Mouse (Mus musculus): Measurements from ENCODE around the gene Fam111a.

Gene Fam111a

DNA sequence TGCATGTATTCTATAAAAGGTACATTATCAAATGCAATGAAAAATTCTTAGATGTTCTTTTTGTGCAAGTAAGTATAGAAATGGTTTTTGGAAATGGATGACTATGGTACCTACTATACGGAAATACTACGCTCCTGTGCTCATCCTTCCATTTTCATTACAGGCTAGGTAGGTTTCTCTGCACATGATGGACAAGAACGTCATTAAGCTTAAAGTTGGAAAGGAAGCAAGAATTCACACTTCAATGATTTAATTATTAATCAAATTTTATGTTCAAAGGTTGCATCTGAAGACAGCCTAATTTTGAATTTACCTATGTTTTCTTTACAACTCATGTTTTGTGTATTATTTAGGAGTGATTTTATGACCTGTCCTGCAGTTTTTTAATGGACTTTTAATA lies 88.7 kb downstream of the Fam111a start:
- DNase-seq, result no peak

DNA sequence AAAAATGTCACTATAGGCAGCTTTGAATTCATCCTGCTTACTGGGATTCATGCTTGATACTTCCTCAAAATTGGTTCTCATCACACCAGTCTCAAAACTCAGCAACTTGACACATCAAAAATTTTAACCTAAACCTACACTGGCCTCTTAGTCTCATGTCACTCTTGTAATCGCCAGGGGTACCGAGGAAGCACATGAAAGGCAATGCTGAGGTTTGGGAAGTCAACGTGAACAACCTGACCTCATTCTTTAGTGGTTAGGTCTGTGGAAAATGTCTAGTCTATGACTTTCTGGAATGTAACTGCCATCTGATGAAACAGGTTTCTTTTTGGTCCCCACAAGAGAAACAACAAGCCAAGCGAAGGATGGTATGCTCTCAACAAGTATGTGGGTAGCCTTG lies 89.4 kb downstream of the Fam111a start:
- no peak for DNase-seq

DNA sequence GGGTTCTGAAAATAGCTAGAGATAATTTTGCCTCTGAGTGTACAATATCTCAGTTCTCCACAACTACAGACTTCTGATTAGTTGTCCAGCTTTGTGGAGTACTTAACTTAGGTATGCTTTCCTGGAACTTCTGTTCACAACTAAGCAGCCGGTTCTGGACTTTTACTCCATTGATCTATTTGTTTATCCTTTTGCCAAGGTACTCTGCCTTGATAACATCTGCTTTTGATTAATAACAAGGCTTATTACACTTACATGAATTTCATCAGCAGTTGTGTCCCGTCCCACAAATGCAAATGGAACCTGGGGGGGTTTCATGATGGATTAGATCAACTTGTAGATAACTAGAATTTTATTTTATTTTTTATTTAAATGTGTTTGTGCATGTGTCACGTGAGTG lies 91.3 kb downstream of the Fam111a start:
- DNase-seq, result no peak

DNA sequence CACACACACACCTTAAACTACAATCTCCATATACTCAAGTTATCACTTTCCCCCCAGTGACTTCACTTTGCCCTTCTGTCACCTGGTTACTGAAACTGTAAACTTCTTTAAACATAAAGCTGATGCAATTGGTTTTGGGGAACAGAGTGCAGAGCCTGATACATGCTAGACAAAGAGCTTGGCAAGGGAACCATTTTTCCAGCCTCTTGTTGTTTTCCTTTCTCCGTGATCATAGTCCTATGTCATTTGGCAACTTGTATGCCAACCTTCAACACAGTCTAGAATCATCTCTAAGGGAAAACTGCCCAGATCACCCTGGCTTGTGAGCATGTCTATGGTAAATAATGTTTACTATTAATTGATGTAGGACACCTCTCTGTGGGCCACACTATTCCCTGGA lies 92.5 kb downstream of the Fam111a start:
- DNase-seq, result no peak

Data from kidney, postnatal 14 days (tissue).